Mouse (Mus musculus) intestine, embryonic 16.5 days (tissue): Measurements from ENCODE around the gene Pde4d. TPM values are rescaled to one million over a fixed set of nuclear protein-coding genes. Genes with fewer than 3 reads are reported as not detected.
A peak's percentile ranks its signal among the peaks of the same experiment; 100 is the strongest.

ENCODE experiments used
- ATAC-seq: fragments of 200-750 bp; cut with Nextera tagmentation; 2 replicates; pipeline ENCODE4 v1.8.0; 2017; ENCODE audit warnings: moderate TSS enrichment, moderate library complexity
- H3K27ac ChIP-seq: fragments of 300-500 bp; sonication (generic); 2 replicates; pipeline ENCODE4 v1.5.1; 2014; ENCODE audit warnings: mild to moderate bottlenecking, low read length
- H3K27me3 ChIP-seq: fragments of 300-500 bp; sonication (generic); replicated peaks from 2 replicates; pipeline ENCODE4 v1.6.1; 2014; ENCODE audit warnings: low read length, control low read depth, mixed read lengths; ENCODE audit not compliant: control insufficient read depth, insufficient read depth
- H3K36me3 ChIP-seq: fragments of 300-500 bp; sonication (generic); 2 replicates; pipeline ENCODE4 v1.6.1; 2014; ENCODE audit warnings: low read length, control low read depth; ENCODE audit not compliant: control insufficient read depth, insufficient read depth
- H3K4me1 ChIP-seq: fragments of 300-500 bp; sonication (generic); 2 replicates; pipeline ENCODE4 v1.6.1; 2014; ENCODE audit warnings: low read length, control low read depth, mixed read lengths; ENCODE audit not compliant: control insufficient read depth, insufficient read depth
- H3K4me2 ChIP-seq: fragments of 300-500 bp; sonication (generic); 2 replicates; pipeline ENCODE4 v1.6.1; 2014; ENCODE audit warnings: low read depth, low read length, control low read depth
- H3K4me3 ChIP-seq: fragments of 300-500 bp; sonication (generic); 2 replicates; pipeline ENCODE4 v1.5.1; 2014; ENCODE audit warnings: mild to moderate bottlenecking, low read length
- H3K9ac ChIP-seq: fragments of 300-500 bp; sonication (generic); 2 replicates; pipeline ENCODE4 v1.6.1; 2014; ENCODE audit warnings: low read depth, low read length
- H3K9me3 ChIP-seq: fragments of 300-500 bp; sonication (generic); 2 replicates; pipeline ENCODE4 v1.6.1; 2016; ENCODE audit warnings: low read length, control low read depth; ENCODE audit not compliant: control insufficient read depth
- WGBS: fragments of 180-500 bp; shearing (Covaris S2); extraction: QIAGEN DNeasy Blood & Tissue Kit; methylation state at CpG from one replicate; pipeline ENCODE4 v1.1.7; 2014; 5-methylcytosine and 5-hydroxymethylcytosine counted together
- polyA plus RNA-seq: library from polyadenylated mRNA; unstranded; fragments of >200 nt; fragmentation: Nextera tagmentation; extraction: Ambion mirVana; gene quantifications from 2 replicates; pipeline ENCODE4 v1.2.1, GENCODE M21; 2015

Gene Pde4d
- polyA plus RNA-seq, 1 experiment from 2014 or later = 25.3 TPM

DNA sequence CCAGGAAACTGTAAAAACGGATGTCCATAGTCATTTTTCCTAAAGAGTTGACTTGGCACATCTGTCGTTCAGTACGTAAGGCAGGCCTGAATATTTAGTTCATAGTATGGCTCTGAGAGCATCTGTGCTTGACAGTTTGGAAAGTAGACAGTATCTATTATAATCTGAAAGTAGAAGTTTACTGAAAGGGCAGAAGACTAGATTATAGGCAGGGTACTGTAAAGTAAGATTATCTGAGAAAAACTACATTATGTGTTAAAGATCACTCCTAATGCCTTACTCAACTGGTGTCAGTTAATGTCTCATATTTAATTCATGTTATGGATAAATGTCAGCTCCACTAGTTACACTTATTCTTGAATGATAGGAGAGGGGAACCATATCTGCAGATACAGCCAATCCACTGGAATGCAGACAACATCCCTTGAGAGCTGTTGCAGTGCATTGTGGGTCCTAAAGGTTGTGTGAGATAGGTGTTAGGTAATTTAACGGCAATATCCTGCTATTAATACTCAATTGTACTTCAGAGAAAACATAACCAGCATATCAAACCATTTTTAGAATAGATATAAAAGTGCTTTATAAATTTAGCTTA, 1232.0 kb downstream of the Pde4d start:
- Histone ChIP-seq H3K4me1 (peaks cover 5% of the 10 kb centered on the region; the same call in 1 of the 2 replicates), H3K27ac (no peak overlapping the region), H3K27me3 (no peaks in the 10 kb centered on the region), H3K36me3 (no peaks in the 10 kb centered on the region), H3K9me3 (no peaks in the 10 kb centered on the region), H3K4me2 (no peak overlapping the region), H3K4me3 (no peak overlapping the region), H3K9ac (no peak overlapping the region)
- ATAC-seq = no peak
- WGBS = 69% methylated on average over 4 of the region's 4 CpGs

DNA sequence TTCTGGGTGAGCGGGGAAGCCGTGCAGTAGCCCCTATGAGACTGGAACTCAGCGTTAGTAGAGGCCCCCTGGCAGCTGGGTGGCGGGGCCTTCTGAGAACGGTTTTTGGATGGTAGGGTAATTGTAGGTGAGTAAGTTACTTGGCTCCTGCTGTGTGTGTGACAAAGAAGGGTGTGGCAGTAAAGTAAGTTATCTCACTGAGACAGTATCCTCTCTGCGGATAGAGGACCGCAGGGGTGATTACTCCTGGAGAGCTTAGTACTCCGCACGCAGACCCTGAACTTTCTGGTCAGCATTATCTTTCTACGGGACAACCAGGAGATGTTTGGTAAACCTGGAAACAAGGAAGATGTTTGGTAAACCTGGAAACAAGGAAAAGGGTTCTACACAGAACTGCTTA, 1233.3 kb downstream of the Pde4d start:
- no peaks in the 10 kb centered on the region for H3K36me3 ChIP-seq
- no peak overlapping the region for H3K27ac ChIP-seq
- 72% methylated on average over 10 of the region's 10 CpGs for WGBS
- peaks cover 5% of the 10 kb centered on the region; the same call in 1 of the 2 replicates for H3K4me1 ChIP-seq
- no peak overlapping the region for H3K4me3 ChIP-seq
- no peak overlapping the region for H3K9ac ChIP-seq
- H3K9me3 ChIP-seq = no peaks in the 10 kb centered on the region
- no peak overlapping the region for H3K4me2 ChIP-seq
- H3K27me3 ChIP-seq = no peaks in the 10 kb centered on the region
- no peak for ATAC-seq

DNA sequence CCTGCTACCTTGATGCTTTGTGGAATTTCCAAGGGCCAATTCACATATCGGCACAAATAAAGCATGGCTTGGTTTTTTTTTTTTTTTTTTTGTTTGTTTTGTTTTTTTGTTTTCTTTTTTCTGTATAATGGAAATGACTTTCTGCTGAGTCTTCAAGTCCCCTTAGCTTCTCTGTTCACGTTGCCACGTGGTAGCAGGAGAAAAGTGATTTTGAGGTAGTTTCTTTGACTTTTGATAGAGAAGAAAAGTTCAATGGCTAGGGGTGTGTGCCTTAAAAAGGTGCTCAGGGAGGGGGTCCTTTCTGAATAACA, 1235.2 kb downstream of the Pde4d start:
- 37% methylated on average over 3 of the region's 3 CpGs for WGBS
- ATAC-seq = peak; percentile 19; the same call in 1 of the 2 replicates
- Histone ChIP-seq H3K4me3 (peak overlapping the region; percentile 57), H3K4me1 (peaks cover 5% of the 10 kb centered on the region; the same call in 1 of the 2 replicates), H3K4me2 (peak overlapping the region; percentile 63), H3K36me3 (no peaks in the 10 kb centered on the region), H3K9ac (peak overlapping the region; percentile 71; the same call in 1 of the 2 replicates), H3K27me3 (no peaks in the 10 kb centered on the region), H3K9me3 (no peaks in the 10 kb centered on the region), H3K27ac (peak overlapping the region; percentile 80)

DNA sequence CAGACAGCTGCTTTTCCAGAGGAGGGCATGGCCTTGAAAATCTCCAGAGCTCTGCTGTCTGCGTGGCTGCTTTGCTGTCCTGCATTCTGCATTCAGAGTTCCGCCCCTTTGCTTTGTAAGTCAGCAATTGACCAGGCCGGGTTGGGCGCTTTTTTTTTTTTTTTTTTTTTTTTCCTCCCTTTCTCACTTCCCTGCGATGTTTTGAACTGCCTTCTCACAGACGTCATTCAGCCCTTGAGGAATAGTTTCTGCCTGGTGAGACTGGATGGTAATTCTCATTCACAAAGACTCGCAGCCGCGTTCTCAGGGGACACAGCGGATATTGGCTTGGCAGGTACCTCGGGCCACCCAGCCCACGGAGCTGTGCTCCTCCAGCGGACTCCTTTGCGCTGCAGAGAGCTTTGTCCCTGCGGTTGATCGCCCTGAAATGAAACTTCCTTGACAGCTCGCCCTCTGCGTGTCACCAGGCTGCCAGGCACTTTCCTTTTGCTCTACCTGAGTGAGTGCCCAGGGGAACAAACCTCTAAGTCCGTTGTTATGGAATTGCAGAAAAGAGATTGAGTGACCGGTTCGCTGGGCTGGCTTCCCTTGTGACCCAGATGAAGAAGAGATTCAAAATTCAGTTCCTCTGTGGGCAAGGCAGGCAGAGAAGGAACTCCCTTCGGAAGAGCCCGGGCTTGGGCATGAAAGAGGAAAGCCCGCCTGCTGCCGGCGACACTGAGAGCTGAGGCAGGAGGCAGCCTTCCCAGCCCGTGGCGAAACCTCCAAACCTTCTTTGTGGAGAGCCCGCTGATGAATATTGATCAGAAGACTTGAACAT, 1235.8 kb downstream of the Pde4d start:
- ATAC-seq = peak; percentile 88
- WGBS = 3% methylated on average over 29 of the region's 29 CpGs

DNA sequence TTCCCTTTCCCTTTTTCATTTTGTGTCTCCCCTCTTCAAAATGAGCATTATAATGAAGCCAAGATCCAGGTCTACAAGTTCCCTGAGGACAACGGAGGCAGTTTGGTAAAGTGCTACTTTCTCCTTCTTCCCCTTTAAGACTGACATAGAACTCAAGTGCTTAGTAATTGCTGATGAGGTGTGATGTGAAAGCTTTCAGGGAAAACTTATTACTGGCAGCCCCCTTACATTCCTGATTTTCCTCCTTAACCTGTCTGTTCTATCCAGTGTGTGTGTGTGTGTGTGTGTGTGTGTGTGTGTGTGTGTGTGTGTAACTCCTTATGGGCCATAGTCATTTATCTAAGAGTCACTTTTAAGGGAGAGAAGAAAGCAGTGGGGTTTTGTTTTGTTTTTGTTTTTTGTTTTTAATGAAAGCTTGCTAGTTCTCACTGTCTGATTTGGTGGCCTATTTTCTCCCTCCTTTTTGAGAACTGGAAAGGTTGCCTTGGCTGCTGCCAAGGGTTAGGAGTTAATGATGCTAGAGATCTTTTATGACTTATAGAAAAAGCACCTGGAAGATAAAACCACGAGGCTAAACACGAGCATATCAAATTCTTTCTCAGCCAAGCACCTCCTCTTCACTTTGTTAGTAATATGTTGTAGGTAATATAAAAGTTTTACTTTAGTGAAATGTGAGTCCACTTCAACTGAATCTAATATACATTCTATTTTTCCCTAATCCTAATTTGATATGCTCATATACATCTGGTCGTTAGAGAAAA, 1236.5 kb downstream of the Pde4d start:
- Histone ChIP-seq H3K27ac (peak overlapping the region; percentile 80), H3K9me3 (no peaks in the 10 kb centered on the region), H3K36me3 (no peaks in the 10 kb centered on the region), H3K4me2 (peak overlapping the region; percentile 63), H3K9ac (peak overlapping the region; percentile 71), H3K4me1 (peaks cover 8% of the 10 kb centered on the region; the same call in 1 of the 2 replicates), H3K4me3 (peak overlapping the region; percentile 57), H3K27me3 (no peaks in the 10 kb centered on the region)
- WGBS = 23% methylated on average over 4 of the region's 4 CpGs
- ATAC-seq = peak; percentile 49

More for the DNA sequence above, 1235.8 kb downstream of the Pde4d start:
- no peaks in the 10 kb centered on the region for H3K9me3 ChIP-seq
- H3K36me3 ChIP-seq = no peaks in the 10 kb centered on the region
- peak overlapping the region; percentile 63 for H3K4me2 ChIP-seq
- H3K4me3 ChIP-seq = peak overlapping the region; percentile 57
- H3K27me3 ChIP-seq = no peaks in the 10 kb centered on the region
- H3K27ac ChIP-seq = peak overlapping the region; percentile 80
- H3K4me1 ChIP-seq = peaks cover 6% of the 10 kb centered on the region; the same call in 1 of the 2 replicates
- H3K9ac ChIP-seq = peak overlapping the region; percentile 71

DNA sequence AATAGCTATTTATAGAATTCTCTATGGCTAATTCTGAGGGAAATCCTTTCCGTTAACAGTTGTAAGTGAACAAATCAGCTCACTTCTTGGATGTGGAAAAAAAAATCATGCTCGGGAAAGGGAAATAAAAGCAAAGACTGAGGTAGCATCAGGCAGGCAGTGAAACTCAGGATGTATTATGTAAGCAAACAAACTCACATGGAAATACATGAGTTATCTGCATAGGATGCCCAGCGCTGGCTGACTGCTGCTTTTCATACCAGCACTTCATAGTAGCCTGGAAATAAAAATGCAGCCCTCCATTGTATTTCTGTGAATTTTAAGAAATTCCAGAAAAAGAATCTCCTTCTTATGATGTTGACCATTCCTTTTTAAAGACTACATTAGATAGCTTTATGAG, 1237.2 kb downstream of the Pde4d start:
- peaks cover 8% of the 10 kb centered on the region; the same call in 1 of the 2 replicates for H3K4me1 ChIP-seq
- H3K9me3 ChIP-seq = no peaks in the 10 kb centered on the region
- ATAC-seq = no peak
- no peaks in the 10 kb centered on the region for H3K27me3 ChIP-seq
- H3K4me2 ChIP-seq = peak overlapping the region; percentile 33; the same call in 1 of the 2 replicates
- WGBS = 48% methylated on average over 3 of the region's 3 CpGs
- no peak overlapping the region for H3K27ac ChIP-seq
- no peak overlapping the region for H3K9ac ChIP-seq
- H3K4me3 ChIP-seq = peak overlapping the region; percentile 39
- no peaks in the 10 kb centered on the region for H3K36me3 ChIP-seq

DNA sequence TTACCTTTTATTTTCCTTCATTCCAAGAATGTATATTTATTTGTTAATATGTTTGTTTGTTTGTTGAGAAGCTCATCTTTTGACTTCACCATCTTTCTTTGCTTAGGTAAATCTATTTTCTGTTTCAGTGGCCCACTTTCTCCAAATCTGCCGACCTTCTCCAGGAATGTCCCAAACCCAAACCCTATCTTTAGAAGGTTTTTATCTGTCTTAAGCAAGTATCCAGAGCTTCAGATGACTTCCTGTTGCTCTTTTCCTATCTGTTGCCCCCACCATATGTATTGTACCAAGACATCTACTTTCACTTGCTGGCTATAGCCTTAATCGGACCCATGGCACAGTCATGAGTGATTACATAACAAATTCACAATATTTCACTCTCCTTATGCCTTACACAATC, 1238.4 kb downstream of the Pde4d start:
- no peak overlapping the region for H3K4me2 ChIP-seq
- no peak overlapping the region for H3K27ac ChIP-seq
- ATAC-seq = no peak
- no peaks in the 10 kb centered on the region for H3K27me3 ChIP-seq
- H3K9me3 ChIP-seq = no peaks in the 10 kb centered on the region
- 74% methylated on average over 2 of the region's 2 CpGs for WGBS
- no peak overlapping the region for H3K9ac ChIP-seq
- H3K36me3 ChIP-seq = no peaks in the 10 kb centered on the region
- peaks cover 12% of the 10 kb centered on the region; the same call in 1 of the 2 replicates for H3K4me1 ChIP-seq
- H3K4me3 ChIP-seq = no peak overlapping the region

DNA sequence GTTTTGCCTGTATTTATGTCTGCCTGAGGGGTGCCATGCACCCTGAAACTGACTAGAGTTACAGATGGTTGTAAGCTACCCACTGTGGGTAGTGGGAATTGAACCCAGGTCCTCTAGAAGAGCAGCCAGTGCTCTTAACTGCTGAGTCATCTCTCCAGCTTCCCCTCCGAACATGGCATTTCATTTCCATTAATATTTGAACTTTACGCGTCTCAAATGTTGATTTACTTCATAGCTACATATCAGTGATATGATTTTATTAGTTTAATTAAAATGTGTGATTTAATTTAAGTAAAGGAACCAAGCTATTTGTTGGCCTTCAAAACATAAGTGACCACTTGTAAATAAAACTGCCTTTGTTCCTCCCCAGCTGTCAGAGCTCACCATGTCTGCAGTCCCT, 1239.4 kb downstream of the Pde4d start:
- H3K4me2 ChIP-seq = no peak overlapping the region
- no peak overlapping the region for H3K4me3 ChIP-seq
- no peaks in the 10 kb centered on the region for H3K27me3 ChIP-seq
- no peaks in the 10 kb centered on the region for H3K9me3 ChIP-seq
- 76% methylated on average over 3 of the region's 3 CpGs for WGBS
- no peak overlapping the region for H3K9ac ChIP-seq
- ATAC-seq = no peak
- peaks cover 15% of the 10 kb centered on the region; the same call in 1 of the 2 replicates for H3K4me1 ChIP-seq
- no peak overlapping the region for H3K27ac ChIP-seq
- no peaks in the 10 kb centered on the region for H3K36me3 ChIP-seq

DNA sequence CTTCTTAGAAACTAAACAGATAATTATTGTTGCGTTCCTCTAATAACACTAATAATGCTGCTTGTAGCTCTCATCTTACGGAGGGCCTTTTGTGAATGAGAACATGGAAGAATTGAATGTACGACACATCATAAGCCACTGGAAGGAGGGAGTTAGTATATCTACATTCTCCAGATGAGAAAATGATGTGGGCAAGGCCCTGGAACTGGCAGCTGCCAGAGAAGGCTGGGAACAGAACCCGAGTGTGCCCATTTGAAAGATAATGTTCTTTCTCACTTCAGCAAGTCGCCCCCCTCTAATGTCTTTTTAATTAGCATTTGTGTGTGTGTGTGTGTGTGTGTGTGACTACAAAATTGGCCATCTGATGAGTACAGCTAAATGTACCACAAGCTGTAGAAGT, 1240.8 kb downstream of the Pde4d start:
- no peaks in the 10 kb centered on the region for H3K36me3 ChIP-seq
- no peaks in the 10 kb centered on the region for H3K27me3 ChIP-seq
- H3K4me3 ChIP-seq = no peak overlapping the region
- H3K4me2 ChIP-seq = no peak overlapping the region
- 80% methylated on average over 5 of the region's 5 CpGs for WGBS
- H3K9ac ChIP-seq = no peak overlapping the region
- H3K9me3 ChIP-seq = no peaks in the 10 kb centered on the region
- ATAC-seq = no peak
- H3K27ac ChIP-seq = no peak overlapping the region
- peaks cover 15% of the 10 kb centered on the region for H3K4me1 ChIP-seq
